Mouse (Mus musculus) CH12.LX (cell line): ENCODE measurements around the gene Atxn7l3. TPM values are rescaled to one million over a fixed set of nuclear protein-coding genes. Genes with fewer than 3 reads are reported as not detected.

Experiments
- DNase-seq: peaks from one replicate; pipeline ENCODE4 v3.0.0-alpha.2; 2013; ENCODE audit errors: extremely low read depth
- H3K27ac ChIP-seq: 2 replicates; pipeline ENCODE4 v1.5.1; 2012; ENCODE audit warnings: low read depth, mild to moderate bottlenecking, control low read depth, moderate library complexity; ENCODE audit not compliant: insufficient read depth
- H3K27me3 ChIP-seq: replicated peaks from 2 replicates; pipeline ENCODE3; 2012; ENCODE audit warnings: inconsistent platforms
- H3K36me3 ChIP-seq, 2 experiments: replicated peaks in 1 of 2; 2 replicates each; pipeline versions ENCODE3 to v1.6.1; 2012; ENCODE audit warnings: inconsistent platforms in 1 of 2, low read length in 1 of 2, mild to moderate bottlenecking in 1 of 2, mixed read lengths in 1 of 2, moderate library complexity in 1 of 2; ENCODE audit not compliant: control insufficient read depth in 1 of 2, insufficient read depth in 1 of 2
- H3K4me1 ChIP-seq, 2 experiments: 2 replicates each; pipeline ENCODE4 v1.6.1; 2012; ENCODE audit warnings: inconsistent platforms in 1 of 2, moderate library complexity in 1 of 2; ENCODE audit not compliant: insufficient read depth in 2 of 2, control insufficient read depth in 1 of 2
- H3K4me2 ChIP-seq: 2 replicates; pipeline ENCODE4 v1.6.1; 2012; ENCODE audit warnings: low read depth, mild to moderate bottlenecking, control low read depth; ENCODE audit not compliant: poor library complexity, insufficient read depth, severe bottlenecking
- H3K4me3 ChIP-seq, 3 experiments: fragments of 150-350 bp in 1 of 3; sonication (generic) in 1 of 3; replicated peaks in 1 of 3; 2 replicates each; pipeline versions ENCODE3 to v1.5.1; 2011 to 2012; ENCODE audit warnings: low read depth in 2 of 3, low read length in 2 of 3, mild to moderate bottlenecking in 2 of 3, moderate library complexity in 2 of 3, control low read depth in 1 of 3, improper control_type of control experiment in 1 of 3, inconsistent platforms in 1 of 3, mixed read lengths in 1 of 3; ENCODE audit not compliant: poor library complexity in 1 of 3
- H3K79me2 ChIP-seq: replicated peaks from 2 replicates; pipeline ENCODE4 v1.6.1; 2012; ENCODE audit warnings: mild to moderate bottlenecking, moderate library complexity; ENCODE audit not compliant: control insufficient read depth, poor library complexity, insufficient read depth, severe bottlenecking; ENCODE audit errors: extremely low read depth
- H3K9ac ChIP-seq: 2 replicates; pipeline ENCODE4 v1.6.1; 2012; ENCODE audit warnings: low read depth, mild to moderate bottlenecking, control low read depth, moderate library complexity; ENCODE audit not compliant: insufficient read depth
- H3K9me3 ChIP-seq: replicated peaks from 2 replicates; pipeline ENCODE3; 2012; ENCODE audit warnings: low read length, inconsistent platforms, mixed read lengths
- CHD2 ChIP-seq: IDR thresholded peaks from 2 replicates; pipeline ENCODE4 v1.6.1; 2011; ENCODE audit warnings: low read length, improper control_type of control experiment
- CTCF ChIP-seq, 2 experiments: IDR thresholded peaks in 1 of 2; conservative IDR thresholded peaks in 1 of 2; 2 replicates each; pipeline ENCODE4 v1.5.1; 2011 to 2012; ENCODE audit warnings: low read depth in 2 of 2, low read length in 2 of 2, improper control_type of control experiment in 1 of 2, inconsistent platforms in 1 of 2, mild to moderate bottlenecking in 1 of 2, moderate library complexity in 1 of 2
- EP300 ChIP-seq: IDR thresholded peaks from 2 replicates; pipeline ENCODE4 v1.6.1; 2011; ENCODE audit warnings: low read length, improper control_type of control experiment
- MAX ChIP-seq: IDR thresholded peaks from 2 replicates; pipeline ENCODE4 v1.6.1; 2011; ENCODE audit warnings: low read length, improper control_type of control experiment
- MYC ChIP-seq: IDR thresholded peaks from 2 replicates; pipeline ENCODE4 v1.6.1; 2011; ENCODE audit warnings: low read depth, mild to moderate bottlenecking, improper control_type of control experiment, low read length
- PAX5 ChIP-seq: IDR thresholded peaks from 2 replicates; pipeline ENCODE4 v1.6.1; 2012; ENCODE audit warnings: low read length, inconsistent platforms, mixed read lengths
- POLR2A ChIP-seq: IDR thresholded peaks from 2 replicates; pipeline ENCODE4 v1.6.1; 2011; ENCODE audit warnings: low read depth, mild to moderate bottlenecking, improper control_type of control experiment, low read length
- RAD21 ChIP-seq: IDR thresholded peaks from 2 replicates; pipeline ENCODE4 v1.6.1; 2011; ENCODE audit warnings: low read depth, mild to moderate bottlenecking, low read length, improper control_type of control experiment, moderate library complexity
- SMC3 ChIP-seq: IDR thresholded peaks from 2 replicates; pipeline ENCODE4 v1.6.1; 2011; ENCODE audit warnings: low read depth, low read length, improper control_type of control experiment
- UBTF ChIP-seq: IDR thresholded peaks from 2 replicates; pipeline ENCODE4 v1.6.1; 2012; ENCODE audit warnings: low read depth, mild to moderate bottlenecking, inconsistent platforms, low read length, improper control_type of control experiment, moderate library complexity
- ZNF384 ChIP-seq: IDR thresholded peaks from 2 replicates; pipeline ENCODE4 v1.6.1; 2012; ENCODE audit warnings: low read depth, low read length, improper control_type of control experiment, inconsistent platforms
- dilution Hi-C: fragments of 300-500 bp; cut with MboI; formaldehyde crosslinking; loops from 2 replicates; pipeline ENCODE4 v1.14.3; 2020; ENCODE audit warnings: low sequenced_read_pairs; ENCODE audit not compliant: extremely low pct_unique_long_range_greater_than_20kb, extremely low pct_ligation_motif_present
- in situ Hi-C: fragments of 300-500 bp; cut with MboI; formaldehyde crosslinking; loops from 3 replicates; pipeline ENCODE4 v1.14.3; 2019; ENCODE audit warnings: low sequenced_read_pairs, low pct_ligation_motif_present, low pct_unique_long_range_greater_than_20kb, mixed read lengths
- polyA plus RNA-seq: library from polyadenylated mRNA; unstranded; fragments of >175 nt; gene quantifications from 2 replicates; pipeline ENCODE4 v1.2.1, GENCODE M21; 2012; ENCODE audit warnings: low read depth; ENCODE audit not compliant: insufficient read length
- total RNA-seq, 2 experiments: library from RNA; depleted of rRNA; stranded (reverse); fragments of 300-350 nt in 1 of 2; fragments of >200 nt in 1 of 2; gene quantifications; 2 replicates each; pipeline ENCODE4 v1.2.3; 2012 to 2014

Gene Atxn7l3
- total and polyA plus RNA-seq, 3 experiments, result 40.7 to 59.0 (median 46.6) TPM

- TF ChIP-seq UBTF, result no peak
- peak; percentile 36; the same call in 1 of the 2 replicates for TF ChIP-seq CHD2
- TF ChIP-seq SMC3, result no peak
- TF ChIP-seq POLR2A, result no peak
- Histone ChIP-seq H3K27ac (no peak overlapping the region), H3K79me2 (no peaks in the 10 kb centered on the region), H3K27me3 (no peaks in the 10 kb centered on the region), H3K4me1 (peaks cover 0 to 14% of the 10 kb centered on the region in 2 experiments; a peak in 3 of 4 replicates), H3K9ac (no peak overlapping the region), H3K9me3 (peaks cover 2% of the 10 kb centered on the region), H3K36me3 (peaks cover 30 to 46% of the 10 kb centered on the region in 2 experiments), H3K4me2 (no peak overlapping the region), H3K4me3 (no peak overlapping the region)
- dilution Hi-C loops, result loop anchor here (25.0 kb wide), 1 partner anchor 108 kb away; the partner anchor contains the start of gene Slc25a39
- in situ Hi-C loops, result loop anchor here (5.0 kb wide), 1 partner anchor 128 kb away; the partner anchor contains the start of gene Grn
- DNase-seq, result no peak
Observed at GRCm38 (mm10) chr11:102304141-102304540, 7.7 kb upstream of the Atxn7l3 start.

- Histone ChIP-seq H3K36me3 (peaks cover 0 to 9% of the 10 kb centered on the region in 2 experiments), H3K9ac (no peak overlapping the region), H3K27ac (no peak overlapping the region), H3K4me2 (no peak overlapping the region), H3K79me2 (peaks cover 9% of the 10 kb centered on the region), H3K4me3 (no peak overlapping the region), H3K27me3 (no peaks in the 10 kb centered on the region), H3K4me1 (peaks cover 5 to 28% of the 10 kb centered on the region in 2 experiments; a peak in 3 of 4 replicates)
- in situ Hi-C loops, result loop anchor here (5.0 kb wide), 1 partner anchor 132 kb away; the partner anchor contains the start of gene Grn
- DNase-seq, result peak; percentile 87
- TF ChIP-seq CTCF (conservative IDR thresholded peaks at IDR 0.05 in 1 of 2, IDR thresholded peaks at IDR 0.05 in 1 of 2; ENCODE audit: low read depth in 2 of 2, low read length in 2 of 2), result peak; percentile 76 to 78
- TF ChIP-seq MYC, result 0 out of 2 replicates have a peak, but pooled peaks have one; percentile 32
- peak; percentile 48; the same call in 1 of the 2 replicates for TF ChIP-seq MAX
- TF ChIP-seq ZNF384, result peak; percentile 97
- TF ChIP-seq RAD21, result peak; percentile 66
- TF ChIP-seq PAX5, result no peak
- TF ChIP-seq EP300, result no peak
- TF ChIP-seq SMC3, result peak; percentile 66
- TF ChIP-seq, all 38 proteins: peak for 6
- dilution Hi-C loops, result loop anchor here (25.0 kb wide), 1 partner anchor 112 kb away; the partner anchor contains the start of gene Slc25a39
- H3K9me3 ChIP-seq, result peaks cover 2% of the 10 kb centered on the region
Observed at GRCm38 (mm10) chr11:102299839-102300238, 3.4 kb upstream of the Atxn7l3 start.
